ENCODE assay signal across 8 mouse cellular contexts in the genomic region with DNA sequence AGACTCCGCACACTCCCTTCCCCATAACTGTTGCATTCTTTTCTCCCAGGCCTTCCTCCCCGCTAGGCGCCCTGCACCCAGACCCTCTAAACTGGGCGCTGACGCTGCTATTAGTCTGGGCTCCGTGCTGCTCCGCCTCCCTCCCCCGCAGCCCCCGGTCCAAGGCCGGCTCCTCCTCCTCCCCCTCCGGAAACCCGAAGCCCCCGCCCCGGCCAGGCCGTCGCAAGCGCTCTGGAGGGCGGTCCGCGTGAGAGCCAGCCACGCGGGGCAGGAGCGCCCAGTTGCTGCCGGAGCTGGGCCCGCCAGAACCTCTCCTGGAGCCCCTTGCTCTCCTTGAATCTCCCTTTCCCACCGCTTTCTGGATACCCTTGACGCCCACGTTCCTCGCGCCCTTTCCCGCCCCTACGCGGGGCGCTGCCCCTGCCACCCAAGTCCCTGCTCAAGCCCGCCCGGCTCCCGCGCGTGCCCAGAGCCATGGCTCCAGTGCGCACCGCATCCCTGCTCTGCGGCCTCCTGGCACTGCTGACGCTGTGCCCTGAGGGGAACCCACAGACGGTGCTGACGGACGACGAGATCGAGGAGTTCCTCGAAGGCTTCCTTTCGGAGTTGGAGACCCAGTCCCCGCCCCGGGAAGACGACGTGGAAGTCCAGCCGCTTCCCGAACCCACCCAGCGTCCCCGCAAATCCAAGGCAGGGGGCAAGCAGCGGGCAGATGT. TPM values are rescaled to one million over a fixed set of nuclear protein-coding genes. Genes with fewer than 3 reads are reported as not detected.
A peak's percentile ranks its signal among the peaks of the same experiment; 100 is the strongest.
DNase-seq lines count a peak whose midpoint lies in the region; ATAC-seq and TF ChIP-seq lines count a peak whose summit lies in the region.

A gene (plus strand): TSS at position 270 of the 716 bp plus-strand sequence.

- no peak for TF ChIP-seq CTCF in hindbrain, postnatal 0 days (IDR thresholded peaks at IDR 0.05; ENCODE audit: low read depth)

- H3K27ac ChIP-seq in hindbrain, postnatal 0 days: no peak within 1 kb of the TSS
- no peak within 1 kb of the TSS for H3K27ac ChIP-seq in limb, embryonic 13.5 days
- no peak within 1 kb of the TSS for H3K27ac ChIP-seq in midbrain, embryonic 16.5 days (ENCODE audit: low read length)

- H3K27me3 ChIP-seq in hindbrain, postnatal 0 days (ENCODE audit: insufficient read depth, low read length): peaks cover 6% of the 10 kb centered on the region; the same call in 1 of the 2 replicates
- H3K27me3 ChIP-seq in limb, embryonic 13.5 days: peaks cover 37% of the 10 kb centered on the region
- peaks cover 34% of the 10 kb centered on the region for H3K27me3 ChIP-seq in midbrain, embryonic 16.5 days (ENCODE audit: control insufficient read depth, insufficient read depth, low read depth, low read length)

- H3K36me3 ChIP-seq in hindbrain, postnatal 0 days (ENCODE audit: insufficient read depth, low read length): no peaks in the 10 kb centered on the region
- H3K36me3 ChIP-seq in limb, embryonic 13.5 days: peaks cover 22% of the 10 kb centered on the region
- H3K36me3 ChIP-seq in midbrain, embryonic 16.5 days (ENCODE audit: control insufficient read depth, insufficient read depth, low read length): no peaks in the 10 kb centered on the region

- H3K9ac ChIP-seq in hindbrain, postnatal 0 days (replicated peaks; ENCODE audit: low read length): peak within 1 kb of the TSS; percentile 37; the same call in 1 of the 2 replicates
- peak within 1 kb of the TSS; percentile 77 for H3K9ac ChIP-seq in limb, embryonic 13.5 days
- 0 out of 2 replicates have a peak within 1 kb of the TSS, but pooled peaks have one; percentile 36 for H3K9ac ChIP-seq in midbrain, embryonic 16.5 days (ENCODE audit: low read depth, low read length)

- peak within 1 kb of the TSS; percentile 33 for H3K4me3 ChIP-seq in hindbrain, postnatal 0 days (ENCODE audit: low read length)
- H3K4me3 ChIP-seq in limb, embryonic 13.5 days: peak within 1 kb of the TSS; percentile 57
- H3K4me3 ChIP-seq in midbrain, embryonic 16.5 days (ENCODE audit: low read depth, low read length): peak within 1 kb of the TSS; percentile 33

- 0 out of 2 replicates have a peak, but pooled peaks cover 3% of the 10 kb centered on the region for H3K4me1 ChIP-seq in hindbrain, postnatal 0 days (ENCODE audit: insufficient read depth, low read length)
- H3K4me1 ChIP-seq in limb, embryonic 13.5 days: peaks cover 29% of the 10 kb centered on the region
- H3K4me1 ChIP-seq in midbrain, embryonic 16.5 days (ENCODE audit: control insufficient read depth, insufficient read depth, low read length): peaks cover 5% of the 10 kb centered on the region; the same call in 1 of the 2 replicates

- peak; percentile 55; the same call in 1 of the 2 replicates for ATAC-seq in hindbrain, postnatal 0 days
- peak; percentile 79 for ATAC-seq in limb, embryonic 13.5 days (ENCODE audit: low FRiP score, low read depth)
- no peak for ATAC-seq in midbrain, embryonic 16.5 days

- peak within 1 kb of the TSS; percentile 50 for H3K4me2 ChIP-seq in hindbrain, postnatal 0 days (ENCODE audit: low read depth, low read length)
- H3K4me2 ChIP-seq in limb, embryonic 13.5 days (replicated peaks): peak within 1 kb of the TSS; percentile 83
- peak within 1 kb of the TSS; percentile 51 for H3K4me2 ChIP-seq in midbrain, embryonic 16.5 days (ENCODE audit: low read length)

- WGBS in hindbrain, postnatal 0 days: 5% methylated on average over 58 of the region's 59 CpGs
- WGBS in limb, embryonic 13.5 days: 1% methylated on average over 59 of the region's 59 CpGs
- WGBS in midbrain, embryonic 16.5 days: 3% methylated on average over 54 of the region's 59 CpGs

- no peaks in the 10 kb centered on the region for H3K9me3 ChIP-seq in hindbrain, postnatal 0 days (ENCODE audit: low read length)
- H3K9me3 ChIP-seq in limb, embryonic 13.5 days: peaks cover 5% of the 10 kb centered on the region; the same call in 1 of the 2 replicates
- no peaks in the 10 kb centered on the region for H3K9me3 ChIP-seq in midbrain, embryonic 16.5 days (replicated peaks; ENCODE audit: control insufficient read depth, low read length, poor library complexity, severe bottlenecking)

- peak; percentile 67 for DNase-seq in Muller cell, postnatal 12 days (ENCODE audit: inconsistent ontology term)
- DNase-seq in adrenal gland, postnatal 4 days (ENCODE audit: low spot score in 2 of 2): peak; percentile 62 to 72
- DNase-seq in gastrocnemius, postnatal 25 days: peak; percentile 78
- peak; percentile 11 for DNase-seq in hindbrain, postnatal 0 days (ENCODE audit: low spot score)
- DNase-seq in urinary bladder, postnatal 36 days (ENCODE audit: low spot score in 2 of 2): peak; percentile 31 to 66
- DNase-seq in right cerebral cortex, postnatal 10 days (ENCODE audit: low spot score in 2 of 2): no peak

RNA-seq across cellular contexts. Expression of the gene that starts here (rescaled TPM):
- total RNA-seq in adrenal gland, postnatal 4 days (2021): 100 to 1,000 TPM; 293 to 325 TPM
- total RNA-seq in gastrocnemius, postnatal 25 days (2021): 10 to 100 TPM; 23.9 to 31.3 TPM
- 21.2 and 24.9 TPM in 2 replicates for total RNA-seq in hindbrain, postnatal 0 days (2014; rRNA removed)
- 30.6 and 33.3 TPM in 2 replicates for polyA plus RNA-seq in hindbrain, postnatal 0 days (2015; fragmentation: Nextera tagmentation; extraction: Ambion mirVana)
- polyA plus RNA-seq in limb, embryonic 13.5 days (2015; fragmentation: Nextera tagmentation; extraction: Ambion mirVana): 36.8 and 38.1 TPM in 2 replicates
- polyA plus RNA-seq in midbrain, embryonic 16.5 days (2015; fragmentation: Nextera tagmentation; extraction: Ambion mirVana): 15.6 and 16.4 TPM in 2 replicates

Comparison
In these comparisons a context has a peak if more than half of its experiments do, and no peak if none do; other contexts are left out.
1. RNA of the gene that starts here (total RNA-seq): 293 to 325 TPM in adrenal gland, postnatal 4 days; 23.9 to 31.3 TPM in gastrocnemius, postnatal 25 days and 21.2 to 24.9 TPM in hindbrain, postnatal 0 days; every median in the first group is over 4 times any median in the second.
2. DNase-seq: peak in Muller cell, postnatal 12 days (single experiment), adrenal gland, postnatal 4 days (2 of 2), gastrocnemius, postnatal 25 days (single experiment), hindbrain, postnatal 0 days (single experiment) and urinary bladder, postnatal 36 days (2 of 2); none in right cerebral cortex, postnatal 10 days (0 of 2).
3. Peak in every context shown above with its lines, with median percentiles within 50 percentile points of each other: H3K4me2 ChIP-seq, H3K4me3 ChIP-seq and H3K9ac ChIP-seq.